Mouse (Mus musculus) testis, adult 2 months (tissue): Measurements from ENCODE around the gene Foxp1.

Experiments used
- CTCF ChIP-seq: fragments of 200-500 bp; IDR thresholded peaks from 2 replicates; pipeline ENCODE4 v1.5.1; 2012; ENCODE audit warnings: low read depth, mild to moderate bottlenecking, inconsistent platforms, low read length, moderate library complexity; ENCODE audit not compliant: control insufficient read depth, insufficient read depth, insufficient replicate concordance
- POLR2A ChIP-seq: fragments of 200-500 bp; IDR thresholded peaks from 2 replicates; pipeline ENCODE4 v1.6.1; 2012; ENCODE audit warnings: low read depth, mild to moderate bottlenecking, inconsistent platforms, low read length, moderate library complexity; ENCODE audit not compliant: control insufficient read depth

GRCm38 (mm10) chr6:99344357-99344756, 178.2 kb downstream of the Foxp1 start:
- no peak for TF ChIP-seq CTCF
- no peak for TF ChIP-seq POLR2A
